ENCODE assay signal across 9 mouse cellular contexts in the genomic region with DNA sequence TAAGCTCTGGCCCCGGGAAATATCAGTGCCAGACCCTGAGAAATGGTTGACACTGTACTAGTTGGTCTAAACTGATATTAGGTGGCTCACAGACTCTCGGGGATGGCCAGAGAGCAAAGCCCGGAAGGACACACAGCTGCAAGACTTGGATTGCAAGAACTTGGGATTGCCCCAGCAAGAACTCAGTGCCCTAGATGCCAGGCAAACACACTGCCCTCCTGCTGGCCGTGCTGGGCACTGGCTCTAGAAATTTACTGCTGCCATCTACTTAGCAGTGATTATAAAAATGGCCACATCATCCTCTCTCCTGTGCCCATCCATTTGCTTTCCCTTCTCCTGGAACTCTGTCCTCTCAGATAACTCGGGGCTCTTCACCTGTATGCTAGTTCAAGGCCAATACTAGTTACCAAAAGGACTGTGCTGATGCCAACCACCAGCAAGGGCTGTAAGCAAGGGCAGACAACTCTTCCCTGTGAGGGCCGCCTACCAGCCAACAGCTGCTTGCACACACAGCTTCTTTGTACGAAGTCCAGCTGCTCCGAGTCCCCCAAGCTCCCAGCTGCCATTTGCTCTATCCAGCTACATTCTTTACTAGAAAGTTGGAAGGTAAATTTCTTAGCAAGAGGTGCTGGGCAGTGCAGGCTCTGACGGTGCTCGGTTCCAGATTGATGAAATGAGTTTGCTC. TPM values are rescaled to one million over a fixed set of nuclear protein-coding genes. Genes with fewer than 3 reads are reported as not detected.
A peak's percentile ranks its signal among the peaks of the same experiment; 100 is the strongest.
DNase-seq lines count a peak whose midpoint lies in the region; ATAC-seq and TF ChIP-seq lines count a peak whose summit lies in the region.
"Had no signal": no experiment of that assay in that cellular context is flagged by ENCODE, and none has a peak within 500 bp of the region (broad histone marks: within the 10 kb centered on the region; RNA-seq: fewer than 3 reads in every experiment).

No protein-coding gene starts in this region.

- 58% methylated on average over 10 of the region's 10 CpGs for WGBS in kidney, adult 2 months
- 77% methylated on average over 10 of the region's 10 CpGs for WGBS in limb, embryonic 10.5 days
- WGBS in midbrain, postnatal 0 days, result 76% methylated on average over 10 of the region's 10 CpGs

- no peak for TF ChIP-seq POLR2A in kidney, adult 2 months (IDR thresholded peaks at IDR 0.05; ENCODE audit: low read depth, low read length)
- TF ChIP-seq POLR2A in brain, embryonic 14.5 days (IDR thresholded peaks at IDR 0.05; ENCODE audit: borderline replicate concordance, extremely low read depth, insufficient read depth, insufficient read length, poor library complexity, severe bottlenecking), result no peak

- no peak overlapping the region for H3K27ac ChIP-seq in kidney, adult 2 months (ENCODE audit: insufficient read depth, low read depth, low read length)
- peak overlapping the region; percentile 74 for H3K27ac ChIP-seq in limb, embryonic 10.5 days
- no peak overlapping the region for H3K27ac ChIP-seq in midbrain, postnatal 0 days (ENCODE audit: low read depth, low read length)

- no peak overlapping the region for H3K9ac ChIP-seq in midbrain, postnatal 0 days (replicated peaks; ENCODE audit: low read length, poor library complexity, severe bottlenecking)

- TF ChIP-seq CTCF in kidney, adult 2 months (conservative IDR thresholded peaks at IDR 0.05; ENCODE audit: insufficient read depth, insufficient read length, low read depth, low read length), result peak; percentile 17; the same call in 1 of the 2 replicates
- no peak for TF ChIP-seq CTCF in brain, embryonic 14.5 days (IDR thresholded peaks at IDR 0.05; ENCODE audit: borderline replicate concordance, extremely low read depth, insufficient read depth, insufficient read length)
- TF ChIP-seq CTCF in midbrain, postnatal 0 days (IDR thresholded peaks at IDR 0.05), result no peak

- no peak overlapping the region for H3K4me3 ChIP-seq in kidney, adult 2 months (ENCODE audit: insufficient read depth, low read depth, low read length)
- H3K4me3 ChIP-seq in limb, embryonic 10.5 days, result no peak overlapping the region
- no peak overlapping the region for H3K4me3 ChIP-seq in midbrain, postnatal 0 days (ENCODE audit: low read depth, low read length)
- H3K4me3 ChIP-seq: megakaryocyte, embryonic 14.5 days had no signal

- no peak overlapping the region for H3K4me2 ChIP-seq in midbrain, postnatal 0 days (ENCODE audit: low read depth, low read length, poor library complexity, severe bottlenecking)

- H3K4me1 ChIP-seq in kidney, adult 2 months (ENCODE audit: control insufficient read depth, insufficient read depth, low read length), result no peaks in the 10 kb centered on the region
- H3K4me1 ChIP-seq in limb, embryonic 10.5 days, result peaks cover 27% of the 10 kb centered on the region
- no peaks in the 10 kb centered on the region for H3K4me1 ChIP-seq in midbrain, postnatal 0 days (ENCODE audit: insufficient read depth, low read length)

- no peaks in the 10 kb centered on the region for H3K27me3 ChIP-seq in kidney, adult 2 months (replicated peaks; ENCODE audit: control insufficient read depth, insufficient read depth, low read length)
- no peaks in the 10 kb centered on the region for H3K27me3 ChIP-seq in limb, embryonic 10.5 days (ENCODE audit: low read depth, poor library complexity, severe bottlenecking)
- H3K27me3 ChIP-seq in midbrain, postnatal 0 days (ENCODE audit: insufficient read depth, low read length), result no peaks in the 10 kb centered on the region

- H3K9me3 ChIP-seq in limb, embryonic 10.5 days (replicated peaks), result no peaks in the 10 kb centered on the region
- H3K9me3 ChIP-seq in midbrain, postnatal 0 days (ENCODE audit: low read length), result no peaks in the 10 kb centered on the region
- H3K9me3 ChIP-seq: megakaryocyte, embryonic 14.5 days had no signal

- no peaks in the 10 kb centered on the region for H3K36me3 ChIP-seq in kidney, adult 2 months (ENCODE audit: control insufficient read depth, insufficient read depth, low read length)
- H3K36me3 ChIP-seq in limb, embryonic 10.5 days, result no peaks in the 10 kb centered on the region
- H3K36me3 ChIP-seq in midbrain, postnatal 0 days (ENCODE audit: insufficient read depth, low read length), result no peaks in the 10 kb centered on the region

- ATAC-seq in midbrain, postnatal 0 days (ENCODE audit: low FRiP score), result no peak
- no peak for ATAC-seq in megakaryocyte, adult 5-6 weeks (ENCODE audit: poor library complexity, severe bottlenecking)

- no peak for DNase-seq in kidney, adult 2 months
- no peak for DNase-seq in kidney, adult 9 months
- DNase-seq in adipocyte (ENCODE audit: low spot score), result peak; percentile 73
- peak; percentile 22 for DNase-seq in brain, embryonic 14.5 days (ENCODE audit: low read depth)
- DNase-seq in limb, embryonic 10.5 days (ENCODE audit: low spot score), result no peak
- DNase-seq in midbrain, postnatal 0 days (ENCODE audit: low spot score), result no peak
- DNase-seq: spleen, adult 18-20 months had no signal

RNA-seq across cellular contexts. Expression of a gene that starts 39.2 kb away (rescaled TPM):
- 24.4 and 32.4 TPM in 2 replicates for polyA plus RNA-seq in kidney, adult 2 months (2012; rRNA removed)
- 82.4 and 89.7 TPM in 2 replicates for polyA plus RNA-seq in brain, embryonic 14.5 days (2012; rRNA removed)
- polyA plus RNA-seq in limb, embryonic 10.5 days (2016; fragmentation: Nextera tagmentation; extraction: Ambion mirVana), result 46.7 and 49.5 TPM in 2 replicates
- total RNA-seq in midbrain, postnatal 0 days (2014; rRNA removed), result 42.9 and 51.4 TPM in 2 replicates
- 80.6 and 86.0 TPM in 2 replicates for polyA plus RNA-seq in midbrain, postnatal 0 days (2015; fragmentation: Nextera tagmentation; extraction: Ambion mirVana)
- total RNA-seq in megakaryocyte, adult 5-6 weeks (2015), result 2.4 and 4.1 TPM in 2 replicates
- total RNA-seq in megakaryocyte, adult 5-6 weeks (2017), result 10.8 and 12.4 TPM in 2 replicates

Comparison
In these comparisons a context has a peak if more than half of its experiments do, and no peak if none do; other contexts are left out.
1. DNase-seq: peak in adipocyte (single experiment) and brain, embryonic 14.5 days (single experiment); none in kidney, adult 2 months (single experiment), kidney, adult 9 months (single experiment), limb, embryonic 10.5 days (single experiment) and midbrain, postnatal 0 days (single experiment).